Mouse (Mus musculus) kidney, embryonic 16.5 days (tissue): ENCODE data around the gene Tmem158. TPM values are rescaled to one million over a fixed set of nuclear protein-coding genes. Genes with fewer than 3 reads are reported as not detected.

ENCODE experiments used
- polyA plus RNA-seq: library from polyadenylated mRNA; unstranded; fragments of >200 nt; fragmentation: Nextera tagmentation; extraction: Ambion mirVana; gene quantifications from 2 replicates; pipeline ENCODE4 v1.2.1, GENCODE M21; 2015

Tmem158 gene
- polyA plus RNA-seq, 1 experiment from 2014 or later: 4.7 TPM

Other genes with a start within 250 kb of the Tmem158 start
- 25.0 and 25.7 TPM in 2 replicates for gene Tmem42, start 239.4 kb downstream of the Tmem158 start, polyA plus RNA-seq
- gene Tgm4, start 226.0 kb downstream of the Tmem158 start, polyA plus RNA-seq: 0.72 and 0.89 TPM in 2 replicates
- gene Zdhhc3, start 147.6 kb downstream of the Tmem158 start, polyA plus RNA-seq: 69.8 and 73.4 TPM in 2 replicates
- 133 and 137 TPM in 2 replicates for gene Exosc7, start 147.5 kb downstream of the Tmem158 start, polyA plus RNA-seq
- 0.70 and 0.77 TPM in 2 replicates for gene Clec3b, start 109.8 kb downstream of the Tmem158 start, polyA plus RNA-seq
- gene Cdcp1, start 44.7 kb downstream of the Tmem158 start, polyA plus RNA-seq: 9.7 and 11.0 TPM in 2 replicates
- 702 and 799 TPM in 2 replicates for gene Lars2, start 106.2 kb upstream of the Tmem158 start, polyA plus RNA-seq
- gene Limd1, start 217.9 kb upstream of the Tmem158 start, polyA plus RNA-seq: 55.7 and 58.1 TPM in 2 replicates